Comparison of ENCODE assay signal across 29 mouse cellular contexts in the genomic region with DNA sequence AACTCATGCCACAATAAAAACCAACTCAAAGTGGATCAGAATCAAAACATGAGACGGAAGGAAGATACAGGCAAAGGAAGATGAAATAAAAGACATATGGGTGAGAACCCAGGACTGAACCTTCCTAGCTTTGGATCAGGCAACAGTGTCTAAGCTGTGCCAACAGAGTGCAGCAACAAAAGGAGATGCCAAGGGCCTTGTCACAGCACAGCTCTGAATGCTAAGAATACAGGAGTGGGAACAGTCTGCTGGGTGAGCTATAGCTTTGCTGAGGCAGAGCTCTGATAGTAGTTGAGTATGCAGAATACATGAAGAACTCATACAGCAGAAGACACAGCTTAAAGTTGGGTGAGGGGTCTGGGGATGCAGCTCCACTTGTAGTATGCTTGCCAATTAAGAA.
DNase-seq lines count a peak whose midpoint lies in the region; ATAC-seq and TF ChIP-seq lines count a peak whose summit lies in the region.
"Had no signal": no experiment of that assay in that cellular context is flagged by ENCODE, and none has a peak within 500 bp of the region (broad histone marks: within the 10 kb centered on the region; RNA-seq: fewer than 3 reads in every experiment).

No protein-coding gene starts in this region.

- H3K27ac ChIP-seq in forebrain, embryonic 14.5 days (ENCODE audit: low read depth, low read length): no peak overlapping the region
- H3K27ac ChIP-seq in forebrain, embryonic 15.5 days (replicated peaks): no peak overlapping the region
- peak overlapping the region; percentile 26; the same call in 1 of the 2 replicates for H3K27ac ChIP-seq in lung, embryonic 15.5 days
- peak overlapping the region; percentile 85 for H3K27ac ChIP-seq in ES-Bruce4 (ENCODE audit: insufficient read depth, low read length)
- H3K27ac ChIP-seq: forebrain, embryonic 10.5 days; gastrocnemius, adult 2 months; hindbrain, embryonic 10.5 days; hindbrain, embryonic 13.5 days; intestine, embryonic 15.5 days had no signal

- no peak for TF ChIP-seq EP300 in ES-Bruce4 (IDR thresholded peaks at IDR 0.05; ENCODE audit: insufficient read depth, low read depth, low read length)

- no peak for ATAC-seq in forebrain, embryonic 14.5 days
- ATAC-seq in forebrain, embryonic 15.5 days (replicated peaks): no peak
- ATAC-seq in lung, embryonic 15.5 days (ENCODE audit: borderline replicate concordance, extremely low read depth, low FRiP score, low TSS enrichment): no peak
- ATAC-seq: activated CD4-positive, CD25-positive, alpha-beta regulatory T cell, adult 4 months; forebrain, embryonic 16.5 days; hindbrain, embryonic 16.5 days; intestine, embryonic 15.5 days had no signal

- H3K4me3 ChIP-seq in forebrain, embryonic 14.5 days (ENCODE audit: low read depth, low read length): no peak overlapping the region
- H3K4me3 ChIP-seq in forebrain, embryonic 15.5 days: no peak overlapping the region
- no peak overlapping the region for H3K4me3 ChIP-seq in lung, embryonic 15.5 days
- no peak overlapping the region for H3K4me3 ChIP-seq in ES-Bruce4 (ENCODE audit: low read depth, low read length)
- H3K4me3 ChIP-seq: embryonic facial prominence, embryonic 13.5 days; forebrain, embryonic 10.5 days; gastrocnemius, adult 2 months; hindbrain, embryonic 10.5 days; hindbrain, embryonic 13.5 days; intestine, embryonic 15.5 days had no signal

- H3K9ac ChIP-seq in forebrain, embryonic 14.5 days (ENCODE audit: low read length): no peak overlapping the region
- no peak overlapping the region for H3K9ac ChIP-seq in forebrain, embryonic 15.5 days (replicated peaks)
- no peak overlapping the region for H3K9ac ChIP-seq in lung, embryonic 15.5 days
- H3K9ac ChIP-seq in ES-Bruce4 (ENCODE audit: low read depth, poor library complexity, severe bottlenecking): no peak overlapping the region
- H3K9ac ChIP-seq: embryonic facial prominence, embryonic 13.5 days; hindbrain, embryonic 13.5 days; intestine, embryonic 15.5 days had no signal

- no peaks in the 10 kb centered on the region for H3K27me3 ChIP-seq in forebrain, embryonic 14.5 days (replicated peaks; ENCODE audit: control insufficient read depth, insufficient read depth, low read length)
- no peaks in the 10 kb centered on the region for H3K27me3 ChIP-seq in forebrain, embryonic 15.5 days
- H3K27me3 ChIP-seq in lung, embryonic 15.5 days: no peaks in the 10 kb centered on the region
- no peaks in the 10 kb centered on the region for H3K27me3 ChIP-seq in ES-Bruce4 (ENCODE audit: control insufficient read depth, insufficient read depth, low read length, poor library complexity, severe bottlenecking)
- H3K27me3 ChIP-seq: CH12.LX; embryonic facial prominence, embryonic 13.5 days; hindbrain, embryonic 13.5 days; intestine, embryonic 15.5 days had no signal

- H3K4me1 ChIP-seq in forebrain, embryonic 14.5 days (ENCODE audit: control insufficient read depth, insufficient read depth, low read length): peaks cover 22% of the 10 kb centered on the region
- peaks cover 42% of the 10 kb centered on the region for H3K4me1 ChIP-seq in forebrain, embryonic 15.5 days
- peaks cover 17% of the 10 kb centered on the region for H3K4me1 ChIP-seq in lung, embryonic 15.5 days
- peaks cover 8% of the 10 kb centered on the region for H3K4me1 ChIP-seq in ES-Bruce4 (ENCODE audit: control insufficient read depth, insufficient read depth, low read length)
- H3K4me1 ChIP-seq: intestine, embryonic 15.5 days had no signal

- H3K36me3 ChIP-seq in forebrain, embryonic 14.5 days (ENCODE audit: control insufficient read depth, insufficient read depth, low read length): no peaks in the 10 kb centered on the region
- no peaks in the 10 kb centered on the region for H3K36me3 ChIP-seq in forebrain, embryonic 15.5 days
- H3K36me3 ChIP-seq in lung, embryonic 15.5 days: no peaks in the 10 kb centered on the region
- no peaks in the 10 kb centered on the region for H3K36me3 ChIP-seq in ES-Bruce4 (ENCODE audit: control insufficient read depth, insufficient read depth, low read length, poor library complexity, severe bottlenecking)
- H3K36me3 ChIP-seq: embryonic facial prominence, embryonic 13.5 days; forebrain, embryonic 10.5 days; hindbrain, embryonic 10.5 days; hindbrain, embryonic 13.5 days; intestine, embryonic 15.5 days had no signal

- 75% methylated on average over 1 of the region's 1 CpGs for WGBS in forebrain, embryonic 14.5 days
- WGBS in forebrain, embryonic 15.5 days: 86% methylated on average over 1 of the region's 1 CpGs
- 76% methylated on average over 1 of the region's 1 CpGs for WGBS in lung, embryonic 15.5 days

- no peak for TF ChIP-seq CTCF in ES-Bruce4 (IDR thresholded peaks at IDR 0.05; ENCODE audit: low read depth, low read length)

- H3K4me2 ChIP-seq in forebrain, embryonic 14.5 days (ENCODE audit: low read length): no peak overlapping the region
- no peak overlapping the region for H3K4me2 ChIP-seq in forebrain, embryonic 15.5 days (replicated peaks)
- H3K4me2 ChIP-seq in lung, embryonic 15.5 days: no peak overlapping the region
- H3K4me2 ChIP-seq: embryonic facial prominence, embryonic 13.5 days; heart, embryonic 11.5 days; hindbrain, embryonic 13.5 days; intestine, embryonic 15.5 days had no signal

- TF ChIP-seq POLR2A in ES-Bruce4 (IDR thresholded peaks at IDR 0.05; ENCODE audit: insufficient read depth, low read length): no peak

- no peaks in the 10 kb centered on the region for H3K9me3 ChIP-seq in forebrain, embryonic 14.5 days (replicated peaks; ENCODE audit: control insufficient read depth, low read length)
- no peaks in the 10 kb centered on the region for H3K9me3 ChIP-seq in forebrain, embryonic 15.5 days
- H3K9me3 ChIP-seq in lung, embryonic 15.5 days: no peaks in the 10 kb centered on the region
- H3K9me3 ChIP-seq in ES-Bruce4 (replicated peaks; ENCODE audit: control insufficient read depth, insufficient read depth, low read length, poor library complexity, severe bottlenecking): no peaks in the 10 kb centered on the region
- H3K9me3 ChIP-seq: embryonic facial prominence, embryonic 13.5 days; forebrain, embryonic 10.5 days; hindbrain, embryonic 10.5 days; hindbrain, embryonic 13.5 days; intestine, embryonic 15.5 days had no signal

- peak; percentile 51 for DNase-seq in forebrain, embryonic 14.5 days (ENCODE audit: low spot score)
- DNase-seq in lung, postnatal 14 days: no peak
- peak; percentile 63 for DNase-seq in brain, adult 2 months (ENCODE audit: low read depth, low spot score)
- DNase-seq in urinary bladder, postnatal 14 days (ENCODE audit: low spot score): no peak
- DNase-seq in retina, postnatal 1 day: no peak
- DNase-seq: adrenal gland, adult 8-10 months; adrenal gland, postnatal 25 days; B cell, adult 2 months; cerebellum, adult 11 months; cerebellum, adult 2 months; cerebellum, adult 9-11 months; cerebellum, postnatal 25 days; gastrocnemius, adult 2 months; gastrocnemius, postnatal 14 days; heart, adult 11 months; heart, postnatal 36 days had no signal

Comparison
In these comparisons a context has a peak if more than half of its experiments do, and no peak if none do; other contexts are left out.
1. DNase-seq: peak in forebrain, embryonic 14.5 days (single experiment) and brain, adult 2 months (single experiment); none in lung, postnatal 14 days (single experiment), urinary bladder, postnatal 14 days (single experiment) and retina, postnatal 1 day (single experiment).
2. H3K27ac ChIP-seq: peak in lung, embryonic 15.5 days (single experiment) and ES-Bruce4 (single experiment); none in forebrain, embryonic 14.5 days (single experiment) and forebrain, embryonic 15.5 days (single experiment).